Mouse (Mus musculus) thymus, adult 2 months (tissue): ENCODE measurements around the gene Bach2.

ENCODE experiments used
- CTCF ChIP-seq: fragments of 200-500 bp; IDR thresholded peaks from 2 replicates; pipeline ENCODE4 v1.5.1; 2012; ENCODE audit warnings: mild to moderate bottlenecking, control low read depth, low read length, moderate library complexity, borderline replicate concordance; ENCODE audit not compliant: control insufficient read depth, poor library complexity, insufficient read depth; ENCODE audit errors: extremely low read depth
- POLR2A ChIP-seq: fragments of 200-500 bp; IDR thresholded peaks from 2 replicates; pipeline ENCODE4 v1.6.1; 2012; ENCODE audit warnings: mild to moderate bottlenecking, low read length, control low read depth, moderate library complexity; ENCODE audit not compliant: control insufficient read depth, poor library complexity, insufficient read depth; ENCODE audit errors: extremely low read depth

DNA sequence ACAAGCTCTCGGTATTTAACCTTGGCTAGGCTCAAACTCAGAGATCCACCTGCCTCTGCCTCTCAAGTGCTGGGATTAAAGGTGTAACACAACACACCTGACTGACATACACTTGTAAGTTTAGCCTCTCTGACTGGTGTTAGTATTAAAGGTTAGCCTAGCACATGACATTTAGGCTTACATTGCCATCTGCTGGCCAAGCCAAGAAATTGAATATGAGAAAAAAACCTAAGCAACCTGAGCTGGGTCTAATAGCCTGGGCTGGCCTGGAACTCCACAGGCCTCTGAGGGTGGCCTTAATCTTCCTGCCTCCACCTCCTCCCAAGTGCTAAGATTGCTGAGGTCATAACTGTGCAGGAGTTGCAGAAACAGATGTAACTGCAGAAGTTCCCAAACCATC lies 333.5 kb downstream of the Bach2 start:
- TF ChIP-seq POLR2A: no peak
- no peak for TF ChIP-seq CTCF
